Mouse (Mus musculus) myocyte (in vitro differentiated cells): ENCODE measurements around the gene Abhd17c. TPM values are rescaled to one million over a fixed set of nuclear protein-coding genes. Genes with fewer than 3 reads are reported as not detected.

Source experiments
- H3K27me3 ChIP-seq: one replicate; pipeline ENCODE4 v1.6.1; 2011; ENCODE audit not compliant: control insufficient read depth, insufficient read depth, insufficient read length
- H3K36me3 ChIP-seq: one replicate; pipeline ENCODE4 v1.6.1; 2011; ENCODE audit not compliant: control insufficient read depth, insufficient read depth
- H3K4me2 ChIP-seq: one replicate; pipeline ENCODE4 v1.6.1; 2011; ENCODE audit warnings: low read depth, control low read depth
- H3K4me3 ChIP-seq: one replicate; pipeline ENCODE4 v1.5.1; 2011; ENCODE audit warnings: mild to moderate bottlenecking, control low read depth, moderate library complexity
- H3K79me2 ChIP-seq: one replicate; pipeline ENCODE4 v1.6.1; 2011; ENCODE audit not compliant: control insufficient read depth, insufficient read depth
- H3ac ChIP-seq: one replicate; pipeline ENCODE4 v1.6.1; 2011; ENCODE audit not compliant: control insufficient read depth, insufficient read length
- CEBPB ChIP-seq: IDR thresholded peaks from 2 replicates; pipeline ENCODE4 v1.6.1; 2011; ENCODE audit warnings: mild to moderate bottlenecking, moderate library complexity; ENCODE audit not compliant: poor library complexity, insufficient read depth, severe bottlenecking
- E2F4 ChIP-seq: IDR thresholded peaks from one replicate; pipeline ENCODE4 v1.6.1; 2011; ENCODE audit warnings: mild to moderate bottlenecking, control low read depth, moderate library complexity; ENCODE audit not compliant: insufficient read depth
- MAX ChIP-seq: IDR thresholded peaks from one replicate; pipeline ENCODE4 v1.6.1; 2011; ENCODE audit warnings: low read depth, mild to moderate bottlenecking, control low read depth
- MYOD1 ChIP-seq, 3 experiments: IDR thresholded peaks; one replicate each; pipeline ENCODE4 v1.6.1; 2011; ENCODE audit warnings: control low read depth in 2 of 3, low read depth in 2 of 3, mild to moderate bottlenecking in 2 of 3, moderate library complexity in 1 of 3; ENCODE audit not compliant: insufficient read length in 2 of 3, control insufficient read depth in 1 of 3
- MYOG ChIP-seq, 3 experiments: IDR thresholded peaks; one replicate each; pipeline ENCODE4 v1.6.1; 2011; ENCODE audit warnings: control low read depth in 2 of 3, low read depth in 2 of 3, mild to moderate bottlenecking in 2 of 3; ENCODE audit not compliant: insufficient read length in 2 of 3, control insufficient read depth in 1 of 3, insufficient read depth in 1 of 3
- POLR2A ChIP-seq: IDR thresholded peaks from one replicate; pipeline ENCODE4 v1.6.1; 2011; ENCODE audit warnings: low read depth, mild to moderate bottlenecking, control low read depth, moderate library complexity; ENCODE audit not compliant: insufficient read length
- POLR2AphosphoS2 ChIP-seq: IDR thresholded peaks from one replicate; pipeline ENCODE4 v1.6.1; 2011; ENCODE audit warnings: low read depth, control low read depth; ENCODE audit not compliant: insufficient read length
- REST ChIP-seq: IDR thresholded peaks from one replicate; pipeline ENCODE4 v1.6.1; 2011; ENCODE audit warnings: mild to moderate bottlenecking, control low read depth, moderate library complexity; ENCODE audit not compliant: insufficient read depth, insufficient read length
- SRF ChIP-seq: IDR thresholded peaks from one replicate; pipeline ENCODE4 v1.6.1; 2011; ENCODE audit warnings: low read depth; ENCODE audit not compliant: control insufficient read depth, insufficient read length
- TCF12 ChIP-seq: IDR thresholded peaks from one replicate; pipeline ENCODE4 v1.6.1; 2011; ENCODE audit warnings: mild to moderate bottlenecking, control low read depth; ENCODE audit not compliant: poor library complexity, insufficient read depth, severe bottlenecking
- TCF3 ChIP-seq: IDR thresholded peaks from one replicate; pipeline ENCODE4 v1.6.1; 2011; ENCODE audit warnings: low read depth, control low read depth; ENCODE audit not compliant: insufficient read length
- USF1 ChIP-seq: IDR thresholded peaks from one replicate; pipeline ENCODE4 v1.6.1; 2011; ENCODE audit warnings: low read depth, mild to moderate bottlenecking, control low read depth, moderate library complexity
- polyA plus RNA-seq: library from polyadenylated mRNA; unstranded; fragments of >200 nt; fragmentation: generic; extraction: Trizol; gene quantifications from one replicate; pipeline ENCODE4 v1.2.1, GENCODE M21; 2012; ENCODE audit warnings: missing spikeins

Abhd17c gene
- polyA plus RNA-seq, 1 experiment, result 32.4 TPM

DNA sequence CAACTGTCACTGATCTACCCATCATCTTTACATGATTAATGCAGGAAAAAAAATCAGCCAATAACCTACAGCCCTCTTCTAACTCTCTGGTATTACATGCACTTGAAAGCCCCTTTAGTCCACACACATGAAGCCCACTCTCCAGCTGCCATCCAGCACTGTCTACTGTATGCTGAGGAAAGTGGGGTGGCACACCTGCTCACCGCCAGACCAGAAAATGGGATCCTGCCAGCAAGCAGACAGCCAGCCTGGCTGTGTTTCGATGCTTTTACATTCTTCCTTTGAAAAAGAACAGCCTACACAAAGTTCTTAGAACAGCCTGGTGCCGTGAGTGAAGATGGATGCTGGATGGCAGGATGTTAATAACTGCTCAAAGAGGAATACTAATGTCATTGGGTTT is 13.9 kb downstream of the Abhd17c start:
- Histone ChIP-seq H3ac (no peak overlapping the region), H3K79me2 (peaks cover 100% of the 10 kb centered on the region), H3K27me3 (no peaks in the 10 kb centered on the region), H3K36me3 (no peaks in the 10 kb centered on the region), H3K4me3 (no peak overlapping the region), H3K4me2 (no peak overlapping the region)
- peak in 2 of 3 experiments; percentile 44 to 65 for TF ChIP-seq MYOD1 (IDR thresholded peaks at IDR 0.05; ENCODE audit: control insufficient read depth in 1 of 3, insufficient read length in 2 of 3, low read depth in 2 of 3)
- no peak for TF ChIP-seq CEBPB
- peak in 1 of 3 experiments; percentile 37 for TF ChIP-seq MYOG (IDR thresholded peaks at IDR 0.05; ENCODE audit: control insufficient read depth in 1 of 3, insufficient read depth in 1 of 3, insufficient read length in 2 of 3, low read depth in 2 of 3)
- no peak for TF ChIP-seq POLR2A

DNA sequence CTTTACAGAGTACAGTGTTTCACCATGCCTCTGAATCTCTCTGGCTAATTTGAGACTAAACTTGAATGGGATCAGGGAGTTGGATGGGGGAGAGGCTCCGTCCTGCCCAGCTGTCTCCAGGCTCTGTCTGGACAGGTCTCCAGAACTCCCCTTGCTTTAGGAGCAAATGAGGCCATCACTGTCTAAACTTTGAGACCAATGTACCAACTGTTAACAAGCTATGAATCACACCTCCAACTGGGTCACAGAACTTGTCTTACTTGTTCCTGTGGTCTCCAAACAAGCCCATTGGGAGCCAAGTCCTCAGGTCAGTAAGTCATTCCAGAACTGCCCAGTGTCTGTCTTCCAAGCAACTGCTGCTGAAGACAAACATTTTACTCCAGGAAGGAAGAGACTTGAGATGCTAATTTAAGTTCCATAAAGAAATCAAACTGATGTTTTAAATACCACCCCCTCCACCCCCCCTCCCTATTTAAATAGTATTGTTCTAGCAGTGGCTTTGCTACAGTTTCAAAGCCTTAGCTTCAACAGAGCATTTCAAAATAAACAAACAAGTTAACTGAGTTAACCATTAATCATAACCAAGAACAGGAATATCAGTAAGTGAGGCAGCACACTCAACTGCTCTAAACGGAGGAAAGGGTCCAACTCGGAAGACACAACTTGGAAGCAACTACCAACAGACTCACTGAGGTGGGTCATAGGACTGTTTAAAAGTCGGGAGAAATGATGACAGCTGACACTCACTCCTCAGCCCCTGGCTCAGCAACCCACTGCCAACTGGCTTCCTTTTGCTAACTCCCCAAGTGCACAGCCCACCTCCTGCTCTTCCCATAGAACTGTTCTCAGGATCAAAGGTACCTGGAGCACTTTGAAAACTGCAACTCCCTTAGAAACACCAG is 15.6 kb downstream of the Abhd17c start:
- H3K79me2 ChIP-seq, result peaks cover 100% of the 10 kb centered on the region
- H3ac ChIP-seq, result no peak overlapping the region
- no peak overlapping the region for H3K4me3 ChIP-seq
- peak overlapping the region; percentile 20 for H3K4me2 ChIP-seq
- TF ChIP-seq MAX (no peak), MYOG (IDR thresholded peaks at IDR 0.05; ENCODE audit: control insufficient read depth in 1 of 3, insufficient read depth in 1 of 3, insufficient read length in 2 of 3, low read depth in 2 of 3) (peak in 2 of 3 experiments; percentile 28 to 43), E2F4 (no peak), CEBPB (no peak), TCF3 (no peak), MYOD1 (IDR thresholded peaks at IDR 0.05; ENCODE audit: control insufficient read depth in 1 of 3, insufficient read length in 2 of 3, low read depth in 2 of 3) (peak; percentile 15 to 56 (median 27)), TCF12 (no peak)
- H3K27me3 ChIP-seq, result no peaks in the 10 kb centered on the region
- no peaks in the 10 kb centered on the region for H3K36me3 ChIP-seq

DNA sequence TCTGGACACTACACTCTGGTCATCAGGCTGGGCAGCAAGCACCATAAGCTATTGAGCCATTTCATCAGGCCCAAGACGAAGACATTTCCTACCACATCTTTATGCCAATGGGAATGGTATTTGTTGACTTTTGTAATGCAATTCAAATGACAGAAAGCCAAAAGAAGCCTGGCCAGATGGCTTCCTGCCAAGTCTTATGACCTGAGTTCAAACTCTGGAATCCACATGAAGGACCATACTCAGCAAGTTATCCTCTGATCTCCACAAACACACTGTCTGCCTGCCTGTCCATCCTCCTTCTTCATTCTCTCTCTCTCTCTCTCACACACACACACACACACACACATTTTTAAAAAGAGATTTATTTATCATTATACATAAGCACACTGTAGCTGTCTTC is 19.0 kb downstream of the Abhd17c start:
- no peak overlapping the region for H3ac ChIP-seq
- peaks cover 96% of the 10 kb centered on the region for H3K79me2 ChIP-seq
- H3K27me3 ChIP-seq, result no peaks in the 10 kb centered on the region
- no peaks in the 10 kb centered on the region for H3K36me3 ChIP-seq
- no peak for TF ChIP-seq POLR2AphosphoS2
- TF ChIP-seq SRF, result no peak
- no peak for TF ChIP-seq TCF3
- TF ChIP-seq CEBPB, result no peak
- no peak for TF ChIP-seq MAX
- TF ChIP-seq MYOG (IDR thresholded peaks at IDR 0.05; ENCODE audit: control insufficient read depth in 1 of 3, insufficient read depth in 1 of 3, insufficient read length in 2 of 3, low read depth in 2 of 3), result no peak
- TF ChIP-seq POLR2A, result no peak
- no peak for TF ChIP-seq E2F4
- no peak for TF ChIP-seq USF1
- TF ChIP-seq REST, result no peak
- TF ChIP-seq MYOD1 (IDR thresholded peaks at IDR 0.05; ENCODE audit: control insufficient read depth in 1 of 3, insufficient read length in 2 of 3, low read depth in 2 of 3), result no peak
- no peak for TF ChIP-seq TCF12
- H3K4me2 ChIP-seq, result no peak overlapping the region
- H3K4me3 ChIP-seq, result no peak overlapping the region

DNA sequence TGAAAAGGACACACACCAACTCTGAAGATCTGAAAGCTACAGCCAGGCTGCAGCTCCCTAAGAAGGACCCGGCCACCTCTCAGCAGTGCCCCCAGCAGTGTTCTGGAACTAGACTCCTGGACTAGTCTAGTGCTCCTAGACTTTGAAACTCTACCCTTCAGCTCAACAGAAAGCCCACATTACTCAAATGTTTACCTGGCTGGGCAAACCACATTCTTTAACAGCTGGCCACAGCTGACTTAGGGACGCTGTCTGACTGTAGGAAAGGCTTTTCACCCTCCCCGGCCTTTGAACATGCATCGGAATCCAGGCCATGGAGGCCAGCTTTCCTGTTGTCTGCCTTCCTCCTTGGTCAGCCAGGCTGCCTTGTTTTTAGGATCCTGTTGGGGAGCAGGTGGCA is 20.0 kb downstream of the Abhd17c start:
- no peak overlapping the region for H3K4me3 ChIP-seq
- H3K27me3 ChIP-seq, result no peaks in the 10 kb centered on the region
- no peaks in the 10 kb centered on the region for H3K36me3 ChIP-seq
- peaks cover 96% of the 10 kb centered on the region for H3K79me2 ChIP-seq
- H3ac ChIP-seq, result no peak overlapping the region
- TF ChIP-seq MYOG (IDR thresholded peaks at IDR 0.05; ENCODE audit: control insufficient read depth in 1 of 3, insufficient read depth in 1 of 3, insufficient read length in 2 of 3, low read depth in 2 of 3) (peak in 1 of 3 experiments; percentile 5), MAX (no peak), CEBPB (no peak), USF1 (no peak)
- no peak overlapping the region for H3K4me2 ChIP-seq

DNA sequence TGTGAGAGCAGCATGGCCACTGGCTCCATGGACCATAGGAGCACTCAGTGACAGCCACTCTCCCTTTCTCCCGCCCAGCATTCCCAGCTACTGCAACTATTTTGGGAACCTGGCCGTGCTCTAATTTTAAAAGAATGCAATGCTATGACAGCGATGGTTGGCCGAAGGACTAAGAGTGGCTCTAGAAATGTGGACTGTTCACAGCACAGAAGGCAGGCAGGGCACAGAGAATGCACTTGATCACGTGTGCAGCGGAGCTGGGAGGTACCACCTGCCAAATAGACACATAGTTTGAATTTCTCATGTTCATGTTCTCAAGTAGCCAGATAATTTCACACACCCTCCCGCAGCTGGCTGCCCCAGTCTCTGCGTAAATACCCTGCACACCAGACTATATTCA is 23.0 kb downstream of the Abhd17c start:
- Histone ChIP-seq H3ac (no peak overlapping the region), H3K27me3 (no peaks in the 10 kb centered on the region), H3K79me2 (peaks cover 93% of the 10 kb centered on the region), H3K36me3 (no peaks in the 10 kb centered on the region), H3K4me2 (peak overlapping the region; percentile 53), H3K4me3 (no peak overlapping the region)
- TF ChIP-seq MYOD1 (IDR thresholded peaks at IDR 0.05; ENCODE audit: control insufficient read depth in 1 of 3, insufficient read length in 2 of 3, low read depth in 2 of 3), result peak in 2 of 3 experiments; percentile 69 to 80
- no peak for TF ChIP-seq TCF12
- TF ChIP-seq MYOG (IDR thresholded peaks at IDR 0.05; ENCODE audit: control insufficient read depth in 1 of 3, insufficient read depth in 1 of 3, insufficient read length in 2 of 3, low read depth in 2 of 3), result peak; percentile 4 to 77 (median 47)
- TF ChIP-seq REST, result no peak
- TF ChIP-seq USF1, result peak; percentile 83
- TF ChIP-seq TCF3, result no peak
- no peak for TF ChIP-seq MAX
- TF ChIP-seq SRF, result no peak
